Mouse (Mus musculus) lung, postnatal 0 days (tissue): ENCODE measurements at regions not wholly inside any gene's neighbourhood (a gene's known extent, or its start where the extent isn't known, plus 50 kb on each side); places are given as distances from the start of the nearest gene placed in this dataset.

ENCODE experiments used
- ATAC-seq: fragments of 200-750 bp; cut with Nextera tagmentation; 2 replicates; pipeline ENCODE4 v1.8.0; 2017; ENCODE audit warnings: moderate library complexity
- DNase-seq: peaks from one replicate; pipeline ENCODE4 v3.0.0-alpha.2; 2016; ENCODE audit warnings: low spot score
- H3K27ac ChIP-seq: fragments of 300-500 bp; sonication (generic); 2 replicates; pipeline ENCODE4 v1.5.1; 2014; ENCODE audit warnings: antibody characterized with exemption, mild to moderate bottlenecking, low read length, mixed read lengths
- H3K27me3 ChIP-seq: fragments of 300-500 bp; sonication (generic); replicated peaks from 2 replicates; pipeline ENCODE4 v1.6.1; 2014; ENCODE audit warnings: low read length, mixed read lengths; ENCODE audit not compliant: insufficient read depth
- H3K36me3 ChIP-seq: fragments of 300-500 bp; sonication (generic); 2 replicates; pipeline ENCODE4 v1.6.1; 2014; ENCODE audit warnings: low read length, mixed read lengths; ENCODE audit not compliant: insufficient read depth
- H3K4me1 ChIP-seq: fragments of 300-500 bp; sonication (generic); 2 replicates; pipeline ENCODE4 v1.6.1; 2014; ENCODE audit warnings: antibody characterized with exemption, low read depth, low read length, mixed read lengths; ENCODE audit not compliant: insufficient read depth
- H3K4me2 ChIP-seq: fragments of 300-500 bp; sonication (generic); replicated peaks from 2 replicates; pipeline ENCODE4 v1.6.1; 2014; ENCODE audit warnings: low read depth, mild to moderate bottlenecking, low read length, moderate library complexity, mixed read lengths
- H3K4me3 ChIP-seq: fragments of 300-500 bp; sonication (generic); 2 replicates; pipeline ENCODE4 v1.5.1; 2014; ENCODE audit warnings: low read depth, low read length
- H3K9ac ChIP-seq: fragments of 300-500 bp; sonication (generic); replicated peaks from 2 replicates; pipeline ENCODE4 v1.6.1; 2014; ENCODE audit warnings: low read depth, mild to moderate bottlenecking
- H3K9me3 ChIP-seq: fragments of 300-500 bp; sonication (generic); 2 replicates; pipeline ENCODE4 v1.6.1; 2016; ENCODE audit warnings: low read length, mixed read lengths
- CTCF ChIP-seq: IDR thresholded peaks from 2 replicates; pipeline ENCODE4 v1.5.1; 2016; ENCODE audit warnings: antibody characterized with exemption, mild to moderate bottlenecking
- EP300 ChIP-seq: IDR thresholded peaks from 2 replicates; pipeline ENCODE4 v1.6.1; 2016; ENCODE audit warnings: antibody characterized with exemption, mild to moderate bottlenecking, control low read depth
- WGBS: fragments of 180-500 bp; shearing (Covaris S2); extraction: QIAGEN DNeasy Blood & Tissue Kit; methylation state at CpG from one replicate; pipeline ENCODE4 v1.1.7; 2014; 5-methylcytosine and 5-hydroxymethylcytosine counted together

DNA sequence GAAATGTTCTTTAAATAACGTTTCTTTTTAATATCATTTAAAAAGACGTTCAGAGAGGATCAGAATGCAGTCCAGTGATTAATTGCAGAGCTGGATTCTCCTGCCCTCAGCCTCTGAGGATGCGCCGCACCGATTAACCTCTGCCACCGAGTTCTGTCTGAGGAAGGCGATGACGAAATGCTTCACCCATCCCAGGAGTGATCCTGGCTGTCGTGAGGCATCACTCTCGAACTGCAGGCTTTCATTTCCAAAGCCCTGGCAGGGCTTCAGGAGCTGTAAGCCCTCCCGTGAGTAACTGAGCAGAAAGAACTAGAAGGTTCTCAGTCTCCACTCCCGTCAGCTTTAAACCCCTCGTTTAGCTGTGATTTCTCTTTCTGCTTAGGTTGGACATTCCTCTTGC, 157.0 kb upstream of the Pgrmc2 start:
- no peak for ATAC-seq
- no peaks in the 10 kb centered on the region for H3K9me3 ChIP-seq
- no peak for DNase-seq
- no peak for TF ChIP-seq CTCF
- no peak for TF ChIP-seq EP300
- H3K36me3 ChIP-seq = no peaks in the 10 kb centered on the region
- H3K27ac ChIP-seq = no peak overlapping the region
- H3K27me3 ChIP-seq = no peaks in the 10 kb centered on the region
- no peak overlapping the region for H3K4me3 ChIP-seq
- no peak overlapping the region for H3K4me2 ChIP-seq
- no peaks in the 10 kb centered on the region for H3K4me1 ChIP-seq
- no peak overlapping the region for H3K9ac ChIP-seq
- WGBS = 53% methylated on average over 13 of the region's 13 CpGs

DNA sequence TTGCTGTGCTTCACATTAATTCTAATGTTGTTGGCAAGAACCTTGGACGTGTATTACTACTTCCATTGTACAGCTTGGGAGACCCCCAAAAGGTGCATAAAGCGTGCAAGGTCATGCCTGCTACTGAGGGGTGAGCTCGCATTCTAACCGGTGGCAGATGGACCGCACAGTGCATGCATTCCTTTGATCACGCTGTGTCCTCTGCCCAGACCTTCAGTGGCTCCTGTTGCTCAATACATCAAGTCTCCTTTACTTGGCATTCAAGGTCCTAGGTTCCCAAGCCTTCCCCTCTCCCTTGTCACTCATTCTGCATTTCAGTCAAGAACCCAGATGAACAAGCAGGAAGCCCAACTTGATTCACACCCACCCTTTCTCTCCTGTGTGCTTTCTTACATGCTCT, 156.4 kb upstream of the Pgrmc2 start:
- H3K36me3 ChIP-seq = no peaks in the 10 kb centered on the region
- H3K9ac ChIP-seq = no peak overlapping the region
- TF ChIP-seq CTCF = no peak
- TF ChIP-seq EP300 = no peak
- H3K4me3 ChIP-seq = no peak overlapping the region
- H3K4me1 ChIP-seq = no peaks in the 10 kb centered on the region
- ATAC-seq = no peak
- 87% methylated on average over 6 of the region's 6 CpGs for WGBS
- DNase-seq = no peak
- H3K9me3 ChIP-seq = no peaks in the 10 kb centered on the region
- no peaks in the 10 kb centered on the region for H3K27me3 ChIP-seq
- H3K27ac ChIP-seq = no peak overlapping the region
- no peak overlapping the region for H3K4me2 ChIP-seq

DNA sequence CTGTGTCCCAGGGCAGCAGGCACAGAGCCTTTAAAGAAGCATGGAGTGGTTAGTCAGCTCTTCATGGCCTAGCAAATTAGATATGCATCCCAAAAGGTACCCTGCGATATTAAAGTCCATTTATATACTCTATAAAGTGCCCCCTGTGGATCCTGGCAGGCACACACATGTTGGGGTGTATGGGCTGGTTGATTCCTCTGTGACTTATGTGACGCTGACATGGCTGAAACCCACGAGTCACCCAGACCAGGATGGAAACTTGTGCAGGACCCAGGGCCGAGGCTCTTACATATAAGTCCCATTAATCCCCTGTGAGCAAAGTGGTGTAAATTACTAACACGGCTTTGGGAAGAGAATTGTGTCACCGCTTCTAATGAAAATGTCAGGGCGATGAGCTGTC, 155.2 kb upstream of the Pgrmc2 start:
- Histone ChIP-seq H3K4me2 (no peak overlapping the region), H3K9me3 (no peaks in the 10 kb centered on the region), H3K36me3 (no peaks in the 10 kb centered on the region), H3K27ac (no peak overlapping the region), H3K4me1 (no peaks in the 10 kb centered on the region), H3K27me3 (no peaks in the 10 kb centered on the region), H3K9ac (no peak overlapping the region), H3K4me3 (no peak overlapping the region)
- 85% methylated on average over 7 of the region's 7 CpGs for WGBS
- ATAC-seq (no peak), DNase-seq (no peak)
- TF ChIP-seq CTCF (no peak), EP300 (no peak)

DNA sequence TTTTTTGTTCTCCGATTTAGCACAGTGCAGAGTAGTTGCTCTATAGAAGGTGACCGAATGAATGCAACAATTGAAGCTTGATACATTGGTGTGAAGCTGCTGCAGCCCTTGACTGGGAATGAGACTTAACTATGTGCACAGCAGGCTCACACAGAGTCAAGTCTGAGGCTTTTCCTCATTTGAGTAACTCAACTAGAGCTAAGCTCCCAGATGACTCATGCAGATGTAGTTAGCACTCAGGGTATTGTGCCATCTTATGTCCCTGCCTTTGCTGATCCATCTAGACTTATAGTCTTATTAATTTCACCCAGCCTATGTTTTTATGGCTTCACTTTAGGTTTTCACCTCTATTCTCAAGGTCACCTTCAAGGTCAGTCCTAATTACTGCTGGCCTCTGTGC, 152.8 kb upstream of the Pgrmc2 start:
- no peak overlapping the region for H3K9ac ChIP-seq
- H3K4me3 ChIP-seq = no peak overlapping the region
- no peaks in the 10 kb centered on the region for H3K36me3 ChIP-seq
- H3K27ac ChIP-seq = no peak overlapping the region
- TF ChIP-seq EP300 (no peak), CTCF (no peak)
- 97% methylated on average over 2 of the region's 2 CpGs for WGBS
- no peaks in the 10 kb centered on the region for H3K9me3 ChIP-seq
- no peaks in the 10 kb centered on the region for H3K27me3 ChIP-seq
- no peak overlapping the region for H3K4me2 ChIP-seq
- ATAC-seq (no peak), DNase-seq (no peak)
- no peaks in the 10 kb centered on the region for H3K4me1 ChIP-seq

DNA sequence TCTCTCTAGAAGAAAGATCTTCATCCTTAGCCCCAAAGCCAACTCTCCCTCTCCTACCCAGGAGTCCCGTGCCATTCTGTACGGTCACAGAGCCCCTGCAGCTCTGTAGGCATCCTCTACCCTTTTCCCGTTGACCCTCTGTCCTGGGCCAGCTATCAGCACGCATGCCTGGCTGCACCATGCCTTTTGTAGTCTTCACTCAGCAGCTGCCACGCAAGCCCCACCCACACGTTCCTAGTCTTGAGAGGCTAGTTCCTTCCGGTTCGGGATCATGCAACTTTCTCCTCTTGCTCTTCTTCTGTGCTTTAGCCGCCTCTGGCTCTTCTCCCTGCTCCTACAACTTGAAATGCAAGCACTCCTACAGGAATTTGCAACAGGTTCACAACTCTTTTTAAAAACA, 152.1 kb upstream of the Pgrmc2 start:
- no peak overlapping the region for H3K4me2 ChIP-seq
- WGBS = 46% methylated on average over 9 of the region's 9 CpGs
- ATAC-seq (peak; percentile 33; the same call in 1 of the 2 replicates), DNase-seq (peak; percentile 12)
- no peaks in the 10 kb centered on the region for H3K4me1 ChIP-seq
- no peaks in the 10 kb centered on the region for H3K36me3 ChIP-seq
- H3K9me3 ChIP-seq = no peaks in the 10 kb centered on the region
- H3K9ac ChIP-seq = no peak overlapping the region
- TF ChIP-seq CTCF (no peak), EP300 (no peak)
- H3K27ac ChIP-seq = no peak overlapping the region
- no peaks in the 10 kb centered on the region for H3K27me3 ChIP-seq
- no peak overlapping the region for H3K4me3 ChIP-seq

DNA sequence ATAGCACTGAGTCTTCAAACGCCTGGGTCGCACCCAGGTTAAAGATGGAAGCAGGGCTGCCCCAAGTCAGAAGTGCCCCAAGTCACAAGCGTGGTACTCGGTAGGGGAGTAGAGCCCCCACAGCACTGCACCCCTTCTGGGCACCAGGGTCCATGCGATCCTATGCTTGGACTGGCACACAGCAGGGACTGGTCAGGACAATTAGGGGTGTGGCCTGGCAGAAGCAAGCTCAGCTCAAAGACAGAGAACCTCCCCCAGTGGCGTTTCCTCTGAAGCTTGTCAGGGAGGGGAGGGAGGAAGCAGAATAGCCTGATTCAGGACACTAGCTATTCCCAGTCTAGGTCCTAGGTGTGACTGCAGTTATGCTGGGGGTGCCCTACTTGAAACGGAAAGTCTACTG, 151.3 kb upstream of the Pgrmc2 start:
- Histone ChIP-seq H3K4me2 (no peak overlapping the region), H3K9ac (no peak overlapping the region), H3K4me3 (no peak overlapping the region), H3K27ac (no peak overlapping the region), H3K4me1 (no peaks in the 10 kb centered on the region), H3K36me3 (no peaks in the 10 kb centered on the region), H3K9me3 (no peaks in the 10 kb centered on the region), H3K27me3 (no peaks in the 10 kb centered on the region)
- no peak for TF ChIP-seq CTCF
- TF ChIP-seq EP300 = no peak
- 71% methylated on average over 7 of the region's 7 CpGs for WGBS
- ATAC-seq (peak; percentile 52; the same call in 1 of the 2 replicates), DNase-seq (no peak)

DNA sequence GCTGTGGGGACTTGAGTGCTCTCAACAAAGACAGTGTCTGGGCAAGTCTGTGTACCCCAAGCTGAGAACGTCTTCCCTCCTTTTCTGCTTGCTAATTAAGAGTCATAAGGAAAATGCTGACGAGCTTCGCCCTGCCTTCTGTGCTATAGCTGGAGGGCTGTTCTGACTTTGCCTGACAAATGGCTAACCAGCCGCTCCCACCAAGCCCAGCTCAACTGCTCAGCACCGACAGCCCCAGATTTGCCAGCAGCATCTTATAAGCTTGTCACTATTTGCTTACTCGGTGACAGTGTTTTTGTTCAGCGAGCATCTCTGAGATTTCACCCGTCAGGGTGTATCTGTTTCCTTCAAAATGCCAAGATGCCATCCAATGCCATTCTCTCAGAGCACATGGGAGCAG, 150.6 kb upstream of the Pgrmc2 start:
- no peaks in the 10 kb centered on the region for H3K36me3 ChIP-seq
- no peak overlapping the region for H3K9ac ChIP-seq
- WGBS = 81% methylated on average over 8 of the region's 8 CpGs
- DNase-seq (no peak), ATAC-seq (no peak)
- H3K4me3 ChIP-seq = no peak overlapping the region
- peaks cover 4% of the 10 kb centered on the region; the same call in 1 of the 2 replicates for H3K4me1 ChIP-seq
- H3K4me2 ChIP-seq = no peak overlapping the region
- no peaks in the 10 kb centered on the region for H3K27me3 ChIP-seq
- no peaks in the 10 kb centered on the region for H3K9me3 ChIP-seq
- TF ChIP-seq EP300 (no peak), CTCF (no peak)
- no peak overlapping the region for H3K27ac ChIP-seq
